Mouse (Mus musculus) adrenal gland, postnatal 10 days (tissue): ENCODE results near the gene Stat5b. TPM values are rescaled to one million over a fixed set of nuclear protein-coding genes. Genes with fewer than 3 reads are reported as not detected.

Experiments
- DNase-seq: peaks from one replicate; pipeline ENCODE4 v3.0.0; 2021; ENCODE audit warnings: mixed read lengths
- total RNA-seq, 2 experiments: library from RNA; stranded (reverse); gene quantifications; 2 replicates each; pipeline ENCODE4 v1.2.3; 2021

The Stat5b gene
- total RNA-seq, 2 experiments from 2014 or later = 60.7 to 72.7 TPM

DNA sequence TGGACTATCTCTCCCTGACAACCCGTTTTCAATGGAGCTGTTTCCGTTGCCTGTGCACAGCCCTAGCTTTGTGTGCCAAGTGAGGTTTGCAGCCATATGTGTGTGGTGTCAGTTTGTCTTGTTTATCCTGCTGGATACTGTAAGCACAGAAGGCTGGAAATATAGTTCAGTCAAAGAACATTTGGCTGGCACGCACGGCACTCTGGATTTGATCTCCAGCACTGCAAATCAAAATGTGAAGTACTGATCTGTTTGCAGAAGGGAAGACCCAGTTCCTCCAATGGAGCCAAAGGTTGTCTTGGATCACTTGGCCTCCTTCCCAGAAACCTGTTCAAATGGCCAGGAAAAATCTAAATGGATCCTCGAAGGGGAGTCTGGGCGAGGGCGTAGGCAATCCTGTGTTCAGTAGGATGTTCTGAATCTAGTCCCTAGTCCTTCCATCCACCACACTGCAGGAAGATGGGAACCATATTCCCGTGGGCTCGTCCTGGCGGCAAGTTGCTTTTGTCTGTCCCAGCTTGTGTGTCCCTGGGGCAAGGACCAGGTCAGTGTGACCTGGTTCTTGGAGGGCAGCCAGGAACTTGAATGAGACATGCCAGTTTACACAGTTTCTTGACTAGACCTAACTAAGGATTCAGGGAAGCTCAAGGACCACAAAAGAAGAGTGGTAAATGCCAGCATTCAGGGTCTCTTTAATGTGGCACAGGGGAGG lies 19.9 kb upstream of the Stat5b start:
- peak; percentile 75 for DNase-seq

- no peak for DNase-seq
Observed at GRCm38 (mm10) chr11:100865618-100866017, 15.1 kb upstream of the Stat5b start.

DNA sequence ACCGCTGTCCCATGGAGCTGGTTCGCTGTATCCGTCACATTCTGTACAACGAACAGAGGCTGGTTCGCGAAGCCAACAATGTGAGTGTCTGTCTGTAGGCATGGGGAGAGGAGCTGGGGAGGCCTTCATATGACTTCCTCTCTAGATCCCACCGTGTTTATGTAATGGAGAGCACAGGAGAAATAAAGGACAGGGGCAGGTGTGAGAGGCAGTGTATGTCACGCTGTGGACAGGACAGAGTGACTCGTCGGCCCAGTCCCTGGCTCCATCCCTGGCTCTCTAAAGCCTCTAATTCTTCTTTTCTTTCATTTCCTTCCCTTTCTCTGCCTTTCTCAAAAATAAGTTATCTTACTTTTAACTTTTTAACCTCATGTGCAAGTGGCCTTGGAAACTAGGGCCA lies 12.6 kb upstream of the Stat5b start:
- DNase-seq = no peak

DNA sequence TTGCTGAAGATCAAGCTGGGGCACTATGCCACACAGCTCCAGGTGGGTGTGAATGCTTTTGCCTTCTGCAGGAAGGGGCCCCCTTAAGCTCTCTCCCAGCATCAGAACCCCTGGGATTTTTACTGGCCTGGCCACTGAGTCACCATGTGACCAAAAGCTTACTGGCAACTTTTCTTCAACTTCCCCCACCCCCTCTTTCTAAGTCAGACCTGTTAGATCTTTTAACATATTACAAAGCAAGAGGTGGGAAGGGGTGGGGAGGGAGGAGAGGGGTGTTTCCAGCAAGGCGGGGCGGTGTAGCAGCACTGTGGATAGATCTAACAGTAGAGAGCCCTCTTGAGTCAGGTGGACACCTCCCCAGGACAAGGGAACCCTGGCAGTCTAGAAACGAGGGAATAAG lies 11.3 kb upstream of the Stat5b start:
- DNase-seq = no peak

DNA sequence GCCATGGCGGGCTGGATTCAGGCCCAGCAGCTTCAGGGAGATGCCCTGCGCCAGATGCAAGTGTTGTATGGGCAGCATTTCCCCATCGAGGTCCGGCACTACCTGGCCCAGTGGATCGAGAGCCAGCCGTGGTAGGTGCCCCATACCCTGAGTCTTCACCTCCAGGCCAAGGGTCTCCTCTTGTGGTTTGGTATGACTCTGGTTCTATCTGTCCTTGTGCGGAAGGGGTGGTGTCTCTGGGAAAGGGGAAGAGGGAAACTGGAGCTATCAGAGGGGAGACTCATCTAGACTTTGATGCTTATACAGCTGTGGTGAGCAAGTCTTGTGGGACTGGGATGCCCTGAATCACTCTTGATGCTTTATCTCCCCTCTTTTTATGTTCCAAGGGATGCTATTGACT lies 10.8 kb upstream of the Stat5b start:
- no peak for DNase-seq

DNA sequence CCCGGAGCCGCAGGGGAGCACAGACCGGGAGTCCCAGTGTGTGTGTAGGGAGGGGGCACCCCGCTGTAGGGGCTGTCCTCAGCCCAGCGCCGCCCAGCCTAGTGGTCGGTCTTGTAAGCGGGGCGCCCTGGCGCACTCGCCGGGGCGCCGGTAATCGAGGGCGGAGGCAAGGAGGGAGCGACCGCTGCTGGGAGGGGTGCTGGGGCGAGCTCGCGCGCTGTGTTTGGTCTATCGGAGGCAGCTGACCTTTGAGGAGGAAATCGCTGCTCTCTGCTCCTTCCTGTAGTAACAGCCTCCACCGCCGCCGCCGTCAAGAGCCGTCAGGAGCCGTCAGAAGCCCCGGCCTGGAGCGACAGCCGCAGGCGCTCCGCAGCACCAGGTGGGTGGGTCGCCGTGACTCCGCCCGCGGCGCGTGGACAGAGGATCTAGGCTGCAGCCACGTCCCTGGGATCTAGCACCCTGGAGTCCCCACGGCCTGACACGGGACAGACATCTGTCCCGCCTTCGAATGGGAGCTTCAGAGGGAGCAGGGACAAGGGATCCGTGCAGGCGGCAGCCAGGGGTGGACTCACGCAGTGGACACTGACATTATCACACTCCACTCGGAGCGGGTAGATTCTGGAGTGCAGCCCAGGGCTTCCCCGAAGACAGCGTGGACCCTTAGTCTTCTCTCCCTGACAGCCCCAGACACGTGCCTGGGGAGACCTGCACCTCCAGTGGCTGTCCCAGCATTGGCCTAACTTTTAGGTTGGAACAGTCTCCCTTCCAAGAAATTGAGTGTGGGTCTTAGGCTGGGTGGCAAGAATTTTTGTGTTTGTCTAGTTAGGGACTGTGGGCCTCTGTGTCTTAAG lies 9.9 kb upstream of the Stat5b start:
- DNase-seq = peak; percentile 91

DNA sequence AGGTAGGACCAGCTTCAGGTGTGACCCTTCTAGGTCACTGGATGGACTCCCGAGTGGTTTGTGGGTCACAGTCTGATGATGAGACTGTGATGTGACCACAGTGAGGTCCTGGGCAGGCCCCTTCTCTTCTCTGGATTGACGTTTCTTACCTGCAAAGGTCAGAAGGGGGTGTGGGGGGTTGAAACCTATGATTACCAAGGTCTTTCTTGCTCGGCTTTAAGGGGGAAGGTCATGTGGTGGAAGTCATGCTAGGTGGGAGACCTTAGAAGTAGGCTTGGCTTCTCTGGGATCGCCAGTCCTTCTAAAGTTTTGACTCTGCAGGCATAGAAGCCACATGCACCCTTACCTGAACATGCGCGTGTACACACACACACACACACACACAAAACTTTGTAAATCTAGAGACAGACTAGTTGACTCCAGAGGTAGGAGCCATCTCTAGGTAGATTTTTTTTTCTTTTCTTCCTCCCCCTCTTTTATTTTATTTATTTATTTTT lies 9.1 kb upstream of the Stat5b start:
- no peak for DNase-seq

DNA sequence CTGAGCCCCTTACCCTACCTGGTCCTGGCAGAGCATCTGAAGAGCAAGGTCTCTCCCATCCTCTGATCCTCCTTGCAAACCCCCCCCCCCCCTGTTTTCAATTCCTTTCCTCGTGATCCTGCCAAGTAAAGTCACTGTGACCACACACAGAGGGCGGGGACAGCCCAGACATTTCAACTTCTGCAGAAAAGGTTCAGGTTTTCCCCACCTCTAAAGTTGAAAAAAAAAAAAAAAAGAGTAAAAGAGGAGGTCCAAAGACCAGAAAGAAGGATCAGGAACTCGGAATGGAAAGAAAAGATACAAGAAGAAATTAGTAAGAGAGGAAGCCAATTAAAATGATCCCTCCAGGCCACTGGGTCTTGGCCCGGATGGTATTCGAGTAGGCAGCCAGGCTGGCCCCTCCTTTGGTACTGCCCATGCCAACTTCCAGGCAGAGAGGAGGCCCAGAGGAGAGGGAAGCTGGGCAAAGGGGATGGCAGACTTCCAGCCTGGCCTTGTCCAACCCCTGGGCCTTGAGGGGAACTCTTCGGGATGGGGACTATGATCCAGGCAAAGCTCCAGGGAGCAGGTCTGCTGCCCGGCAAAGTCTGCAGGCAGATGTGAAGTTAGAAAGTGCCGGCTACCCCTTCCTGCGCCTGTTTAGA lies 8.5 kb upstream of the Stat5b start, which contains the start of gene Stat5a:
Gene Stat5a (plus strand): TSS at position 417 of the 644 bp plus-strand sequence.
- peak; percentile 94 for DNase-seq

GRCm38 (mm10) chr11:100857960-100858359 lies 7.4 kb upstream of the Stat5b start:
- no peak for DNase-seq

GRCm38 (mm10) chr11:100855178-100855577 lies 4.7 kb upstream of the Stat5b start:
- no peak for DNase-seq

GRCm38 (mm10) chr11:100854268-100854667 lies 3.7 kb upstream of the Stat5b start:
- no peak for DNase-seq

GRCm38 (mm10) chr11:100853018-100853417 lies 2.5 kb upstream of the Stat5b start:
- no peak for DNase-seq

- no peak for DNase-seq
Observed at GRCm38 (mm10) chr11:100852088-100852487, 1.6 kb upstream of the Stat5b start.

- peak; percentile 86 for DNase-seq
Observed at GRCm38 (mm10) chr11:100850778-100851528, 429 bp upstream of the Stat5b start.

GRCm38 (mm10) chr11:100849456-100850037 lies 977 bp downstream of the Stat5b start:
- DNase-seq = no peak

DNA sequence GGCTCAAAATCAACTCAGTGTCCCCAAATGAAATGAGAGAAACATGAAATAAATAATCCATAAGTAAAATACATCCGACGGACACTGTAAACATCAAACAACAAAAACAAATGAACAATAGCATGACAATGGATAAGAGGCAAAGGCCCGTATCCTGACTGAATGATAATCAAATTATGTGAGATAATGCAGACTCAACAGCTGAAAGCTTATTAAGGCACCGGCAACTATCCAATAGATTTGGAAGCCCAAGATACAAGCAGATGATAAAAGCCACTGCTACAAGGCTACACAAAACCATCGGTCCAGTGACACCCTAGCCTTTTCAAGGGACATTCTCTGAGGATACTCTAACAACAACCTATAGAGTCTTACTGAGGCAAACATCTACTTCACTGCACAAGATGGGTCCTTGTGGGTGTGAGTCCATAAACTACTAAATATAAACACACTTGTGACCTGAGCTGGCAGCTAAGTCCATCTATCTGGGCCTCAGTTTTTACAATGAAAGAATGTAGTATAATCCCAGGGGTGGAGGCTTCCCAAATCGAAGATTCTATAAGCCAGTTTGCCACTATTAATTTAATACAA lies 1.6 kb downstream of the Stat5b start:
- DNase-seq = no peak

DNA sequence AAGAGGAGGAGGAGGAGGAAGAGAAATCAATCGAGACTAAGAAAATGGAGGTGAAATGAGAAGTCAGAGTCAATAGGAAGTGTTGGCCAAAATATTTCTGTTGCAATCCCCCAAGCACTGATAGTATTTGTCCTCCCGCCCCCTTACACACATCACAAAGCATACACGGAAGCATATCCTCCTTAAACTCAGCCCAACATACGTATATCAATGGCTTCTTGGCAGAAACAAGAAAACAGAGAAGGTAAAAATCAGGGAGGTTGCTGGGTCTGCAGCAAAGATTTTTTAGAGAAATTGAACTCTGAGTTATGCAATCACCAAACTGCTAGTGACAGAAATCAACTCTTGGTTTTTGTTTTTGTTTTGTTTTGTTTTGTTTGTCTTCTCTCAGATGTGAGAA lies 2.4 kb downstream of the Stat5b start:
- no peak for DNase-seq

- no peak for DNase-seq
Observed at GRCm38 (mm10) chr11:100847572-100847971, 3.0 kb downstream of the Stat5b start.

GRCm38 (mm10) chr11:100845793-100846192 lies 4.7 kb downstream of the Stat5b start:
- DNase-seq = no peak

DNA sequence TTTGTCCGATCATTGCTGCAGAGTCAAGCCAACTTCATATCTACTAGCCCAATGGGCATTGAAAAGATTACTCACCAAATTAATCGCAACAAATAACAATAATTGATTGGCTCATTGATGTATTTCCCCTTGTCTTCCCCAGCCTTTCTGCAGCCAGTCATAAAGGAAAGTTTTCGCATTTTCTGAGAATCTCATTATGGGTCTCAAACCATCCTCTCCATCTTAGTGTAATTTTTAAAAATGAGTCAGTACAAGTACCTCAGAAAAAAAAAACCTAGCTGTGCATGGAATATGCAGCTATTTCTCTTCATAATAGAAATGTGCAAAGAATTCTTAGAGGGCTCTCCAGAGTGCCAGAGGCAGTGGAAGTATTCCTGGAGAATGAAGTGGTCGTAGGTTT lies 6.4 kb downstream of the Stat5b start:
- no peak for DNase-seq

DNA sequence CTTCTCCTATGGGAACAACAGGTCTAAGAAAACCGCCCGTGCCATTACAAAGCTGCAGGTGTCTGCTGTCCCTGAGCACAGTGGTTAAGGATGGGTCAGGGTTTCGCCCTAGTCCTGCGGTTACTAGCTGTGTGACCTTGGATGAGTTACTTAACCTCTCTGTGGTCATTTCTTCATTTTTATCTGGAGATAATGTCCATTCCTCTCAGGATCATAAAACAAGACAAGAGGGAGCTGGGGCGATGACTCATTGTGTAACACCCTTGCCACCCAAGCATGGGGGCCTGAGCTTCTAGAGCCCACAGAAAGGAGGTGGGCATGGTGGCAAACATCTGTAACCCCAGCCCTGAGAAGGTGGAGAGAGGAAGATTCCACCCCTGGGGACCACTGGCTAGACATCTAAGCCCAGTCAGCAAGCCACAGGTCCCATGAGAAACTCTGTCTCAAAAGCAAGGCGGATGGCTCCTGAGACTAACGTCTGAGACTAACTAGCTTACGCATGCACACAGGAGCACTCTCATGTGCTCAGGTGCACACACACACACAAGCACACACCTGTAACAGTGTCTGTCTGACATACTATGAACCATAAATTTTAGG lies 7.4 kb downstream of the Stat5b start:
- no peak for DNase-seq
